Mouse (Mus musculus): ENCODE data around the gene Txnip.

Txnip gene

GRCm38 (mm10) chr3:96568605-96569004 lies 10.8 kb downstream of the Txnip start:
- DNase-seq (ENCODE audit: low read depth, low spot score): no peak

GRCm38 (mm10) chr3:96569506-96569905 lies 11.7 kb downstream of the Txnip start:
- DNase-seq (ENCODE audit: low read depth, low spot score): no peak

- DNase-seq (ENCODE audit: low read depth, low spot score): no peak
Measured at GRCm38 (mm10) chr3:96569966-96570605, 12.3 kb downstream of the Txnip start.

GRCm38 (mm10) chr3:96570643-96571042 lies 12.9 kb downstream of the Txnip start:
- no peak for DNase-seq (ENCODE audit: low read depth, low spot score)

GRCm38 (mm10) chr3:96571336-96571735 lies 13.6 kb downstream of the Txnip start:
- DNase-seq (ENCODE audit: low read depth, low spot score): no peak

- DNase-seq (ENCODE audit: low read depth, low spot score): no peak
Measured at GRCm38 (mm10) chr3:96571896-96572698, 14.3 kb downstream of the Txnip start.

- no peak for DNase-seq (ENCODE audit: low read depth, low spot score)
Measured at GRCm38 (mm10) chr3:96573611-96574511, 16.1 kb downstream of the Txnip start.

GRCm38 (mm10) chr3:96575272-96575984 lies 17.7 kb downstream of the Txnip start:
- no peak for DNase-seq (ENCODE audit: low read depth, low spot score)

GRCm38 (mm10) chr3:96576005-96576658 lies 18.4 kb downstream of the Txnip start:
- DNase-seq (ENCODE audit: low read depth, low spot score): no peak

- DNase-seq (ENCODE audit: low read depth, low spot score): peak; percentile 98
Measured at GRCm38 (mm10) chr3:96576690-96577541, 19.2 kb downstream of the Txnip start, which contains the start of gene Gm16253. Gm16253 (plus strand) TSS chr3:96576984.

- DNase-seq (ENCODE audit: low read depth, low spot score): no peak
Measured at GRCm38 (mm10) chr3:96577566-96577965, 19.8 kb downstream of the Txnip start.

GRCm38 (mm10) chr3:96578561-96579238 lies 20.9 kb downstream of the Txnip start:
- no peak for DNase-seq (ENCODE audit: low read depth, low spot score)

GRCm38 (mm10) chr3:96579239-96579750 lies 21.5 kb downstream of the Txnip start:
- no peak for DNase-seq (ENCODE audit: low read depth, low spot score)

- peak; percentile 98 for DNase-seq (ENCODE audit: low read depth, low spot score)
Measured at GRCm38 (mm10) chr3:96579885-96580454, 22.2 kb downstream of the Txnip start.

- no peak for DNase-seq (ENCODE audit: low read depth, low spot score)
Measured at GRCm38 (mm10) chr3:96581141-96581540, 23.4 kb downstream of the Txnip start.

GRCm38 (mm10) chr3:96581771-96582515 lies 24.2 kb downstream of the Txnip start:
- no peak for DNase-seq (ENCODE audit: low read depth, low spot score)

- no peak for DNase-seq (ENCODE audit: low read depth, low spot score)
Measured at GRCm38 (mm10) chr3:96583386-96583785, 25.6 kb downstream of the Txnip start.

GRCm38 (mm10) chr3:96590657-96591056 lies 32.9 kb downstream of the Txnip start:
- DNase-seq (ENCODE audit: low read depth, low spot score): no peak
